Mouse (Mus musculus): ENCODE data around the gene Ttc30a2. TPM values are rescaled to one million over a fixed set of nuclear protein-coding genes. Genes with fewer than 3 reads are reported as not detected.
"Not testable (repeated sequence)": the region's sequence is repeated elsewhere in the genome, so short reads cannot be mapped to it uniquely, and the experiment has no call there.

The Ttc30a2 gene
- polyA plus RNA-seq, 1 experiment from 2014 or later: 0.36 TPM

- no peak for DNase-seq (ENCODE audit: low spot score)
- Histone ChIP-seq H3K9ac (ENCODE audit: low read depth, low read length) (no peak overlapping the region), H3K27me3 (replicated peaks; ENCODE audit: control insufficient read depth, insufficient read depth, low read length) (no peaks in the 10 kb centered on the region), H3K4me1 (replicated peaks; ENCODE audit: control insufficient read depth, insufficient read depth, low read length) (no peaks in the 10 kb centered on the region), H3K27ac (ENCODE audit: low read depth, low read length) (no peak overlapping the region), H3K4me3 (ENCODE audit: low read depth, low read length) (no peak overlapping the region), H3K36me3 (ENCODE audit: control insufficient read depth, insufficient read depth, low read length) (no peaks in the 10 kb centered on the region), H3K9me3 (ENCODE audit: control insufficient read depth, low read length) (no peaks in the 10 kb centered on the region), H3K4me2 (no peak overlapping the region)
- WGBS: 85% methylated on average over 8 of the region's 8 CpGs
- no peak for ATAC-seq (replicated peaks; ENCODE audit: low FRiP score)
Observed at GRCm38 (mm10) chr2:75950685-75951084, 27.3 kb downstream of the Ttc30a2 start.

DNA sequence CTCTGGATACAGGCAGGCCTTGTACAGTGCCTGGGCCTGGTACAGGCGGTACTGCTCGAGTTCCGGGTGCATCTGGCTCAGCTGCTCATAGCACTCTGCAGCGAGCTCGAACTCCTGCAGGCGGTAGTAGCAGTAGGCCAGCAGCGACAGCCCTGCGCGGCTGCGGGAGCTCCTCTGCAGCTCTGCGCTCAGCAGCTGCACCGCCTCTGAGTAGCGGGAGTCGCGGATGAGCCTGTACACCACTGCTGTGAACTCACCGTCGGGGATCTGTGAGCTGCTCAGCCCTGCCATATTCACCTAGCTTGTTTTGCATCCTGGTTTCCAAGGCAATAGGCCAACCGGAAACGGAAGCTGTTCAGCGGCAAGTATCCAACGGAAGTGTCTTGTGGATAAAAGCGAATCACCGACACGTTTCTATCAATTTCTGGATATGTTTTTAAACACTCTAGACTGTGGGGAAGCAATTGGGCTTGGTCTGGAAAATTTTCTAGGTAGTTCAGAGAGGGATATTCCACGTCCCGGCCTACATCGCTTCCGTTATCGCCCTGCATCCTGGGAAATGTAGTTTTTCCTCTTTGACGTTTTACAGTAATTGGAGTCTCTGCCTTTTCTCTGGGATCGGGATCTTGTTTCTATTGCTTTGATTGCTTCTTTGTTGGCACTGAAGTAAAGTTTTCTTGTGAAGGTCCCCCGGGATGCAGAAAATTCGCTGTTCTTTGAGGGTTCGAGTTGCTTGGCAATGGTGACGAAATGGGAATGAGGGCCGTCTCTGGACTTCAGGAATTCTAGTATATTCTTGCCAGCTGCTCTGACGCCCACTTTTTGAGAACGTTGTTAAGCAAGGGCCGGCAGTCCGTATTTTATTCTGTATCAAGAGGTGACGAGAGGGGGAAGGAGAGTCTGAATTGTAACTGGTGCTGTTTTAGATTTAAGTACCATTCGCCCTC lies 39.6 kb downstream of the Ttc30a2 start, which contains the start of gene Ttc30b:
Gene Ttc30b (minus strand): TSS at position 469 of the 947 bp plus-strand sequence.
- Histone ChIP-seq H3K27me3 (replicated peaks; ENCODE audit: control insufficient read depth, insufficient read depth, low read length) (no peaks in the 10 kb centered on the region), H3K9me3 (ENCODE audit: control insufficient read depth, low read length) (no peaks in the 10 kb centered on the region), H3K36me3 (ENCODE audit: control insufficient read depth, insufficient read depth, low read length) (no peaks in the 10 kb centered on the region), H3K4me2 (peak within 1 kb of the TSS; percentile 75), H3K4me1 (replicated peaks; ENCODE audit: control insufficient read depth, insufficient read depth, low read length) (no peaks in the 10 kb centered on the region), H3K27ac (ENCODE audit: low read depth, low read length) (peak within 1 kb of the TSS; percentile 30), H3K4me3 (ENCODE audit: low read depth, low read length) (peak within 1 kb of the TSS; percentile 61), H3K9ac (ENCODE audit: low read depth, low read length) (peak within 1 kb of the TSS; percentile 70)
- ATAC-seq (replicated peaks; ENCODE audit: low FRiP score): peak; percentile 86
- WGBS: 6% methylated on average over 41 of the region's 42 CpGs
- peak; percentile 74 for DNase-seq (ENCODE audit: low spot score)

- H3K27ac ChIP-seq (ENCODE audit: low read depth, low read length): not testable (repeated sequence)
- peak overlapping the region; percentile 70 for H3K9ac ChIP-seq (ENCODE audit: low read depth, low read length)
Observed at GRCm38 (mm10) chr2:75937520-75938116, 40.4 kb downstream of the Ttc30a2 start.

DNA sequence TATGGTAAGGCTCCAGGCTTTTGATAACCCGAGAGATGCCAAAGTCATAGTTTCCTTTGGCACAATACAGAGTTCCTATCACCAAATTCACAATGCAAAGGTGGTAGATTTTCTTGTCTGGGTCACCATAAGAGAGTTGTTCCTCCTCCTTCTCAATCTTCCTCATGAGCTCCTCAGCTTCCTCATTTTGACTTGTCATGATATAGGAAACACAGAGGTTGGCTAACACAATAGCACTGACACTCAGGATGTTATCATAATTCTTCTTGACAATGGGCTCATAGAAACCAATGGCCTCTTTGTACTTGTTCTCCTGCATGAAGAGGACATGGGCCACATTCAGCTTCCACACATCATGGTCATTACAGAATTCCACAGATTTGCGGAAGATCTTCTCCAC lies 41.3 kb downstream of the Ttc30a2 start:
- H3K36me3 ChIP-seq (ENCODE audit: control insufficient read depth, insufficient read depth, low read length); H3K4me2 ChIP-seq; H3K9ac ChIP-seq (ENCODE audit: low read depth, low read length); H3K9me3 ChIP-seq (ENCODE audit: control insufficient read depth, low read length); H3K4me3 ChIP-seq (ENCODE audit: low read depth, low read length); H3K27me3 ChIP-seq (replicated peaks; ENCODE audit: control insufficient read depth, insufficient read depth, low read length); DNase-seq (ENCODE audit: low spot score); H3K4me1 ChIP-seq (replicated peaks; ENCODE audit: control insufficient read depth, insufficient read depth, low read length); ATAC-seq (replicated peaks; ENCODE audit: low FRiP score); H3K27ac ChIP-seq (ENCODE audit: low read depth, low read length): not testable (repeated sequence)
- 86% methylated on average over 2 of the region's 2 CpGs for WGBS

More at GRCm38 (mm10) chr2:75937520-75938116, 40.4 kb downstream of the Ttc30a2 start:
- H3K4me3 ChIP-seq (ENCODE audit: low read depth, low read length): peak overlapping the region; percentile 61
- H3K4me1 ChIP-seq (replicated peaks; ENCODE audit: control insufficient read depth, insufficient read depth, low read length); H3K36me3 ChIP-seq (ENCODE audit: control insufficient read depth, insufficient read depth, low read length); H3K9me3 ChIP-seq (ENCODE audit: control insufficient read depth, low read length); ATAC-seq (replicated peaks; ENCODE audit: low FRiP score); DNase-seq (ENCODE audit: low spot score); H3K27me3 ChIP-seq (replicated peaks; ENCODE audit: control insufficient read depth, insufficient read depth, low read length): not testable (repeated sequence)
- H3K4me2 ChIP-seq: peak overlapping the region; percentile 75
- 67% methylated on average over 16 of the region's 17 CpGs for WGBS

- no peaks in the 10 kb centered on the region for H3K4me1 ChIP-seq (replicated peaks; ENCODE audit: control insufficient read depth, insufficient read depth, low read length)
- 54% methylated on average over 7 of the region's 7 CpGs for WGBS
- H3K9me3 ChIP-seq (ENCODE audit: control insufficient read depth, low read length): no peaks in the 10 kb centered on the region
- no peak overlapping the region for H3K27ac ChIP-seq (ENCODE audit: low read depth, low read length)
- H3K9ac ChIP-seq (ENCODE audit: low read depth, low read length): no peak overlapping the region
- H3K27me3 ChIP-seq (replicated peaks; ENCODE audit: control insufficient read depth, insufficient read depth, low read length): no peaks in the 10 kb centered on the region
- H3K4me2 ChIP-seq: no peak overlapping the region
- H3K4me3 ChIP-seq (ENCODE audit: low read depth, low read length): no peak overlapping the region
- ATAC-seq (replicated peaks; ENCODE audit: low FRiP score): no peak
- H3K36me3 ChIP-seq (ENCODE audit: control insufficient read depth, insufficient read depth, low read length): no peaks in the 10 kb centered on the region; the same call in 1 of the 2 replicates
- no peak for DNase-seq (ENCODE audit: low spot score)
Observed at GRCm38 (mm10) chr2:75933541-75933940, 44.4 kb downstream of the Ttc30a2 start.

DNA sequence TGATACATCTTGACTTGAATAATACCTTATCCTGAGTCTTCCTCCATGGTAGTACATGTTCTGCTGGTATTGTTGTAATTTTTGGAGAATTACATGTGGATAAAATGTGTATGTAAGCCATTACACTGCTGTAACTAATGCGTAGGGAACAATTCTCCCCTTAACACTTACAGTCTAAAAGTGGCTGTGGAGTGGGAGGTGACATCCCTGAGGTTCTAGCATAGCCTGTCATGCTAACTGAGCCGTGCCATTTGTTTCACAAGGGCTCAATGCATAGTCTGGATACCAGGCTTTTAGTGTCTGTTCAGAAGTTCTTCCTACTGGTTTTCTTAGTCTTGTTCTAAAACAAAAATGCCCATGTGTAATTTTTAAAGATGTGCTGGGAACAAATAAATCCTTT lies 47.0 kb downstream of the Ttc30a2 start:
- DNase-seq (ENCODE audit: low spot score): no peak
- H3K36me3 ChIP-seq (ENCODE audit: control insufficient read depth, insufficient read depth, low read length): peaks cover 2% of the 10 kb centered on the region; the same call in 1 of the 2 replicates
- H3K27ac ChIP-seq (ENCODE audit: low read depth, low read length): no peak overlapping the region
- no peak overlapping the region for H3K9ac ChIP-seq (ENCODE audit: low read depth, low read length)
- H3K4me3 ChIP-seq (ENCODE audit: low read depth, low read length): no peak overlapping the region
- no peak for ATAC-seq (replicated peaks; ENCODE audit: low FRiP score)
- no peaks in the 10 kb centered on the region for H3K9me3 ChIP-seq (ENCODE audit: control insufficient read depth, low read length)
- WGBS: 92% methylated on average over 2 of the region's 2 CpGs
- H3K4me2 ChIP-seq: no peak overlapping the region
- no peaks in the 10 kb centered on the region for H3K4me1 ChIP-seq (replicated peaks; ENCODE audit: control insufficient read depth, insufficient read depth, low read length)
- H3K27me3 ChIP-seq (replicated peaks; ENCODE audit: control insufficient read depth, insufficient read depth, low read length): no peaks in the 10 kb centered on the region

DNA sequence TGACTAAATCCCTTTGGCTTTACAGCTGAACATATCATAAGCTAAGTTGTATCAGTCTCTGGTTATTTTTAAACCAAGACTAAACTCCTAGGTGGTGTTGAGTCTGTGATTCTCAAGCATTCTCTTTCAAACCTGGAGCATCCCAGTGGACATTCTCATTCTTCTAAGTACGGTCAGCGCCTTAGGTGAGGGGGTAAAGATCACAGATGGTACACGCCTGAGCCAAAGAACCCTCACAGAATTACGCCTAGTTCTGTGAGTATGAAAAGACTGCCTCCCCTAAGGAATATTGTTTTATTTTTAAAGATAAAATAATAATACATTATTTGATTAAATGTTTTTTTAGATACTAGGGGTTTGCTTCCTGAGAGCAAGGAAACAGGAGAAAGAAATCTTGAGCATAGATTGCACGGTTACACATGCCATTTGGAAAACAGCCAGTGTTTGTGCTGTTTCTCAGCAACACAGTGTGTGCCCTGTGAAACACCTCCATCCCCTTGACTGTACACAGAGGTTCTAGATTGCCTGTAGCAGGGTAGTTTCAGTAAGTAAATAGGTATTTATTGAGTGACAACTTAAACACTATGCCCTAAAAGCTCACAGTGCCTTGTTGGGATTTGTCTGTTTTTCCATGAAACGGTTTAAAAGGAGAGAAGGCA lies 48.1 kb downstream of the Ttc30a2 start:
- H3K9me3 ChIP-seq (ENCODE audit: control insufficient read depth, low read length): no peaks in the 10 kb centered on the region
- H3K4me2 ChIP-seq: no peak overlapping the region
- no peaks in the 10 kb centered on the region for H3K4me1 ChIP-seq (replicated peaks; ENCODE audit: control insufficient read depth, insufficient read depth, low read length)
- no peak overlapping the region for H3K27ac ChIP-seq (ENCODE audit: low read depth, low read length)
- H3K9ac ChIP-seq (ENCODE audit: low read depth, low read length): no peak overlapping the region
- peaks cover 2% of the 10 kb centered on the region; the same call in 1 of the 2 replicates for H3K36me3 ChIP-seq (ENCODE audit: control insufficient read depth, insufficient read depth, low read length)
- 94% methylated on average over 6 of the region's 6 CpGs for WGBS
- no peak for ATAC-seq (replicated peaks; ENCODE audit: low FRiP score)
- DNase-seq (ENCODE audit: low spot score): no peak
- no peaks in the 10 kb centered on the region for H3K27me3 ChIP-seq (replicated peaks; ENCODE audit: control insufficient read depth, insufficient read depth, low read length)
- H3K4me3 ChIP-seq (ENCODE audit: low read depth, low read length): no peak overlapping the region

GRCm38 (mm10) chr2:75929141-75929540 lies 48.8 kb downstream of the Ttc30a2 start:
- no peak overlapping the region for H3K9ac ChIP-seq (ENCODE audit: low read depth, low read length)
- no peaks in the 10 kb centered on the region for H3K9me3 ChIP-seq (ENCODE audit: control insufficient read depth, low read length)
- no peak overlapping the region for H3K4me3 ChIP-seq (ENCODE audit: low read depth, low read length)
- no peak overlapping the region for H3K4me2 ChIP-seq
- WGBS: 96% methylated on average over 2 of the region's 2 CpGs
- no peak overlapping the region for H3K27ac ChIP-seq (ENCODE audit: low read depth, low read length)
- peaks cover 2% of the 10 kb centered on the region; the same call in 1 of the 2 replicates for H3K36me3 ChIP-seq (ENCODE audit: control insufficient read depth, insufficient read depth, low read length)
- no peaks in the 10 kb centered on the region for H3K27me3 ChIP-seq (replicated peaks; ENCODE audit: control insufficient read depth, insufficient read depth, low read length)
- H3K4me1 ChIP-seq (replicated peaks; ENCODE audit: control insufficient read depth, insufficient read depth, low read length): no peaks in the 10 kb centered on the region
- ATAC-seq (replicated peaks; ENCODE audit: low FRiP score): no peak
- DNase-seq (ENCODE audit: low spot score): no peak
